Mouse (Mus musculus) megakaryocyte progenitor cell, adult 5-6 weeks (primary cell): ENCODE results near the gene Frmd8. TPM values are rescaled to one million over a fixed set of nuclear protein-coding genes. Genes with fewer than 3 reads are reported as not detected.
A peak's percentile ranks its signal among the peaks of the same experiment; 100 is the strongest.

Source experiments
- ATAC-seq: replicated peaks from 2 replicates; pipeline ENCODE4 v1.8.0; 2016; ENCODE audit warnings: mild to moderate bottlenecking, moderate TSS enrichment, inconsistent platforms; ENCODE audit not compliant: poor library complexity
- total RNA-seq, 2 experiments: library from RNA; stranded (forward) in 1 of 2; stranded (reverse) in 1 of 2; fragments of 157-497, 149-512 nt in 1 of 2; fragments of 200-1000 nt in 1 of 2; gene quantifications; 2 replicates each; pipeline versions ENCODE4 v1.2.3 to v1.2.4; 2015 to 2017

Gene Frmd8
- total RNA-seq (2015): 15.7 and 16.3 TPM in 2 replicates
- 16.2 and 17.7 TPM in 2 replicates for total RNA-seq (2017)

DNA sequence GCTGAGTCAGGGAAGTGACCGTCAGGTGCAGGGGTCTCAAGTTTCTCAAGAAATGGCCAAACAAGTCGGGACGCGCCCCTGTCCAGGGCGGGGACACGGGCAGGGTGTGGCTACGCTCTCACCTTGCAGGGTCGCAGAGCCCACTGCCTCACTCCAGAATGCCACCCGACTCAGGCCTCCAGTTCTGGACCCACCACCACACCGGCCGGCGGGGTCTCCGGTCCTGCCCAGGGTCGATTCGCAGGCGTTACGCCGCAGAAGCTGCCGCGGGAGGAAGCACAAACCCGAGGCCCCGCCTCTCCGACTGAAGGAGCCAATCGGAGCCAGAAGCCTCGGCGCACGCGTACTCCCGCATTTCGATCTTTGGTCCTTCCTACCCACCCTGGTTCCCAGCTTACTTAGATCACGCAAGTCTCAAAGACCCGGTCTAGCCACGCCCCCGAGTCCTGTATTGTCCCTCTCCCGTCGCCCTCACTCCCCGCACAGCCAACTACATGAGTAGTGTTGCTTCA, at the start of gene Frmd8:
TSS of gene Frmd8 (minus strand) at position 306 of the 512 bp plus-strand sequence.
- peak; percentile 81 for ATAC-seq

DNA sequence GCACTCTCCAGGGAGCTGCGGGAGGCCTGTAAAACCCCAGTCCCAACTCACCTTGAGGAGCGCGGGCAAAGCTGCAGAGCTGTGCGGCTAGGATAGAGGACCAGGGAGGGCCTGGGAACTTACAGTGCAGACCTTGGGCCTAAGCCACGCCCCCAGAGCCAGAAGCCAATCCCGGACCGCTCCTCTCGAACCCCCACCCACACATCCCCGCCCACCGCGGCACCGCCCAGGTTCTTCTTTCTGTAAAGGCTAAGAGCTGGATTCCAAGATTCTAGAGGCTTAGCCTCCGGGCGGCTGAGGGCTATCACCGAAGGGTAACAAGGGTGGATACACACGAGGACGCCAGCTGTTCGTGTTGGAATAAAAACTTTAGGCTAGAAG, 49.6 kb upstream of the Frmd8 start, which contains the start of gene Cdc42ep2:
TSS of gene Cdc42ep2 (minus strand) at position 104 of the 381 bp plus-strand sequence.
- peak; percentile 82 for ATAC-seq

DNA sequence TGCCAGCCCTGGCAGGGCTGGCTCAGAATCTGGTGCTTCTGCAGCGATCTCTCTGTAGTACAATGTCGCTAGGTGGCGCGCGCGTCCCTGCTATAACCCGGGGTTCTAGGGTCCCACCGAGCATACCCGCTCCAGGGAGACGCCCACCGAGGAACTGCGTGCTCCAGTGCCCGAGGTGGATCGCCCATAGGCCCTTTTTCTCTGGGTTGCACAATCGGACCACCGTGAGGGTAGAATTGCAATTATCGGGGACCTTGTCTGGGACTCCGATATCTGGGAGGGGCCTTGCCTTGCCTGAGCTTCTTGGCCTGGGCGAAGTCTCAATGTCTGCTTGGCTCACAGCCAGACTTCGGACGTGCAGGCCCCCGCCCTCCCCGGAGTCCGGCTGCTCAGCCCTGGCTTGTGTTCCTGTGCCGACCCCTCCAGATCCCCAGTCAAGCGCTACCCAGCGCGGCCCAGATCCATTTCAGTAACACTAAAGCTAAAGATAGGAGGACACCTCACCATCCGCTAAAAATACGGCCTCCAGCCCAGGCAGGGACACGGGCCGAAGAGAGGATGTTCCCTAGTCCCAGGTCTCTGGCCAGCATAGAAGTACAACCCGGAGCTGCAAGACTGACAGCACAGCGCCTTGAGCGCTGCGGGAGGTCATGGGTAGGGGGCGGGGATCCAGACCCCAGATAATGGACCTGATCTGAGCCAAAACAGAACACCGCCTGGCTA, 49.1 kb upstream of the Frmd8 start:
- ATAC-seq: peak; percentile 66

DNA sequence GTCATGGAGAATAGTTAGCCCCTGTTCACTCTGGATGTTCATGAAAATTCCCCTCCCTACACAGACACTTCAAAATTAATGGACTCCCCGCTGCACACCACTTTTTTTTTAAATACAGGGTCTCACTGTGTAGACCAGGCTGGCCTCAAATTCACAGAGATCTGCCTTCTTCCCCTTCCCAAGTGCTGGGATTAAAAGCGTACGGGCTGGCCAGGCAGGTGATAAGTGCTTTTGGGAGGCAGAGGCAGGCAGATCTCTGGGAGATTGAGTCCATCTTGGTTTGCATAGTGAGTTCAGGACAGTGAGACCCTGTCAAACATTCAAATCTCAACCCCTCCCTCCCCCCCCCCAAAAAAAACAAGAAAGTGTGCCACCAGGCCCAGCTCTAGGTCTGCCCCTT, 47.9 kb upstream of the Frmd8 start:
- ATAC-seq: no peak

DNA sequence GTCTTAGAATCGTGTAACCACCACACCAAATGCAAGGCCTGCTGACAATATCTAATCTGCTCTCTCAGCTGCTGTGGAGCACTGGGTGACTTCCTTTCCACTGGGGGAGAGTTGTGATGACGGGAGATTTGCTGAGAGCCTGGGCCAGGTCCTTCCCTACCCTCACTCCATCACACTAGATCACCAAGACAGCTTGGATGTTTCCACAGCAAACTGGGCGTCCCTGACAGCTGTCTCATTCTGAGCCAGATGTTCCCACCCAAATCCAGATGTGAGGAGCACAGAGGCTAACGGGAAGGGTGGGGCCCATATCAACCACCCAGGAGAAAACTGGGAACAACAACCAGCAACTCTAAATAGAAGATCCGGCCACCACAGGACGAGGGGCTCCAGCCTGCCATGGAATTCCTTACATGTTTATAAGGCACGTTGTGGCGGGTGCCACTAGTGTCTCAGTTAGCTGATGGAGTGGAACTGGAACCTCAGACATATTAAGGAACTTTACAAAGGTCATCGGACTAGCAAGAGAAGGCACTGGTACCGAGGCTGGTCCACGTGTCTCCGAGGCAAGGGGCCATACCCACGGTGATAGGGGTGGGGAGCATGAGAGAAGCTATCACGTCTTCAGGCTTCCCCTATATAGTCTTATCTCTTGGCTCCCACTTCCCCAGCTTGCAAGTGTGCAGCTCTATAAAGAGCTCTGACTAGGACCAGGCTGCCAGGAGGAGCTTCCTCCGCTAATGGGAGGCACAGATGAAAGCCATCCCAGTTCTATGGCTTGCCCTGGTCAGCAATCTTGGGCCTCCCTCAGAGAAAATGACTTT, 47.3 kb upstream of the Frmd8 start:
- peak; percentile 60 for ATAC-seq

DNA sequence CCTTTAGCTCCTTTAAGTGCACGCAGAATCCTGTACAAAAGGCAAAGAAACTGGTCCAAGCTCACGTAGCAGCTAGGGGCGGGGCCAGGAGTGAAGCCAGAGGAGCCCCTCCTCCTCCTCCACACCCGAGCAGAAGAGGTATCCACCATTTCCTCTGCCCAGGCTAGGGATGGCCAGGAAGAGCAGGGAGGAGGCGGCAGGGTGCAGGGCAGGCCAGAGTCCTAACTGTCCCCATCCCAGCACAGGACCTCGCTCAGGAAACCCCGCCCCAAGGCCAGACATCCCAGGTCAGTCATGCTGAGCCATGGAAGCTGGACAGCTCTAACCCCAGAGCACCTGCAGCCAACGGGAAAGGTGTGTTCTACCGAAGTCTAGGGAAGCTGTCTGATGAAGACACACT, 46.6 kb upstream of the Frmd8 start:
- no peak for ATAC-seq

DNA sequence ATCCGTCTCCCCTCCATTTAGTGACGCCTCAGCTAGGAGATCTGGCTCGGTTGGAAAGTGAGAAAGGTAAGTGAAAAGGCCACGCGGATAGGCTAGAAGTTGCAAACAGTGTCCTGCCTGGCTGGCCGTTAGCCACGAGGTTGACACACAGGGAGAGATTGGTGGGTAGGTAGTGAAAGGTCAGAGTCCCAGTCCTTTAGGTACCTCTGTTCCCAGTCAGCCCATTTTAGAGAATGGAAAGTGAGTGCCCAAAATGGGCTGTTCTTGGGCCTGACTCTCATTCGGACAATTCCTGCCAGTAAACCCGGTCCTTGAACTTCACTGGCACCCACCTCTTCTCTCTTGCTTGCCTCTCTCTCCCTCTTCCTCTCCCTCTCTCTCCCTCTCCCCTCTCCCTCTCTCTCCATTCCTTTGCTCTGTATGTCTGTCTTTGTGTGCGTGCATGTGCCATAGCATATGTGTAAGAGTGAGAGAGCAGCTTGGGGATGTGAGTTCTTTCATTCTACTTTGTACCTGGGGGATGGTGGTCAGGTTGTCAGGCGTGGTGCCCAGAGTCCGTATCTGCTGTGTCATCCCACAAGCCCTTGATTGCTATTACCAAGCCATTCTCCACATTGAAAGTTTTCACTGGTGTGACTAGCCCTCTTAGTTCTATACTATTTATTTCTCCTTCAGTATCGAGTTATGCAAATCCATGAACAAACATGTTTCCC, 38.1 kb upstream of the Frmd8 start, which contains the start of gene Dpf2:
TSS of gene Dpf2 (minus strand) at position 4 of the 713 bp plus-strand sequence.
- ATAC-seq: peak; percentile 32

DNA sequence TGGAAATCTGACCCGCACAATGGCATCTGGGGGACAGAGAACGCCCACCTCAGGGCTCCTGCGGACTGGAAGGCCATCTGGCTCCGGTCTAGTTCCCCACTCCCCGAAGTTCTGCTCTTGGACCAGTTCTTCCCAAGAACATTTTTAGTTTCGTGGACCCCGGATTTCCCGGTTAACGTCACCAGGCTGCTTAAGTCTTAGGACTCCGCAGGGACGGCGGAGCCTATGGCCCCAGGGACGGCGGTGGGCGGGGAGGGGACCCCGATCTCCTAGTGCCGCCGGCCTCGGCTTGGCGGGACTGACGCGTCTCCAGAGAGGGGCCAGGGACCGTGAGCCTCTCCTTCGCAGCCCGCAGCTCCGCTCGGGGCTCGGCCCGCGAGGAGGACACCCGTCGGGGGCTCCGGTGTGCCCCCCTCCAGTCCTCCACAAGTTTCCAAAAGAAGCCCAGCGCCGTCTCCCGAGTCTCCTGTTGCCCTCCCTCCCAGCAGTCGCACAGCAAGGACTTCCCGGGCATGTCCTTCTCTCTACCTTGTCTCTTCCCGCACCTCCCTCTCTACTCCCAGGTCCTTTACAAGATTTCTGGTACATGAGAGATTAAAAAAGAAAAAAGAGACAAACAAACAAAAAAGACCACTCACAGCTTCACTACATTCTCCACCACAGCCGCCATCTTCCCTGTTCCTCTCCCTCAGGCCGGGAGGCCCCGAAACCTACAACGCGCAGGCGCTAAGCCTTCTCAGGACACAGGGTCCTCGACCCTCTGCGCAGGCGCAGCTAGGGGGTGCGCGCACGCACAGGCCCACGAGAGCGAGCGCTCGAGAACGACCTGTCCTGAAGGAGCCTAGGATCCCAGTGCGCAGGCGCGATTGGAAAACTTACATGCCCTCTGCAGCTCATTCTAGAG, 37.3 kb upstream of the Frmd8 start:
- peak; percentile 91 for ATAC-seq

DNA sequence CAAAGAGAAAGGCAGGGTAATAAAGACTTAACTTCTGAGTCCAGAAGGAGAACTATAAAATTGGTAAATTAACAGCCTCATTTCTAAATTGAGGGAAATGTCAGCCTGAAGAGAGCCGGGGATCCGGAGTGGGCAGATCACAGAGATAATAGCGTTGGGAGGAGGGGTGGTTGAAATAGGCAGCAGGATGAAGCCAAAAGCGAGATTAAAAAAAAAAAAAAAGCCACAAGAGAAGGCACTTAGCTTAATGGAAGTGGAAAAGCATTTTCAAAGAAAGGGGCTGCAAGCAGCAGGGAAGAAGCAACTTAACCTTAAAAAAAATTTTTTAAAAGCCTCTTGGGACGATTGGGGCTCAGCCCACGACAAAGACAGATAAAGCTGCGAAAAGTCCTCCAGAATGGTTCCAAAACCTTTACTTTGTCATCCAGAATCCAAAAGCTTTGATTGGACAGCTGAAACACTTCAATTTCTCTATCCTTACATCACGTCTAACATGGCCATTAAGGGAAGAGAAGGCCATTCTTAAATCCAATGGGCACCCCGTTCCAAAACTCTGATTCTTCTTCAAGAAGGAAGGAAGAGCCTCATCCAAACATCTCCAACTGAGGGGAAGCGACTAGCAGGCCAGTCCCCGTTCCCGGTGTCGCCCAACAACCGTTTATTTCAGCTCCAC, 36.5 kb upstream of the Frmd8 start:
- ATAC-seq: no peak

DNA sequence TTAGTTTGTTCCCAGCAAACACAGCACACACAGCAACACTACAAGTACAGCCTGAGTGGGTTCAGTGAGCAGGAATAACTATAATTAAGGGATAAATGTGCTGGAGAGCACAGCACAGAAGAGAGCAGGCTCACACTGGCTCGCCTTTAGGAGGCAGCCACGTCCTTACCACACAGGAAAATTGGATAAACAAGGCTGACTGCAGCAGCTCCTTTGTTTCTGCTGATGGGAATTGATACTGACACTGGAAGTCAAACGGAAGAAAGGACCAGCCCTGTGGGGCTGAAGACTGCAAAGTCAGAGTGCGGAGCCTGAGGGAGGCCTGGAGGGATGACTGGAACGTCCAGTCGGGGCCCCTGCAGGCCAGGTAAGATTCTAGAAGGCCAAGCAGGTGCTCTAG, 35.1 kb upstream of the Frmd8 start:
- ATAC-seq: no peak

DNA sequence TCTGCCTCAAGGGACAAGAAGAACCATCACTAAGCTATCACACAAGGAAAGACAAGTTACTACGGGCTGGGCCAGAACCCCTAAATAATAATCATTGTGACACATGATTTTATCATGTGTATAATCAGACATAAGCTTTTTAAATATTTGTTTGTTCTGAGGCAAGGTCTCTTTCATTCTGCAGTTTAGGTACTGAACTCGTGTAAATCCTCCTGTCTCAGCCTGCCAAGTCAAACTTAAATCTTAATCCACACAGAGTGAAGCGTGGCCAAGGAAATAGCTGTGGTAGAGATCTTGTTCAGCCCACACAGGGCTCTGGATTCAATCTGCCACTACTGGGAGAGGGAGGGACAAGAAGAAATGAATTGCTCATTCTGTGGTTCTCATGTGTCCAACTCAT, 32.2 kb upstream of the Frmd8 start:
- no peak for ATAC-seq

DNA sequence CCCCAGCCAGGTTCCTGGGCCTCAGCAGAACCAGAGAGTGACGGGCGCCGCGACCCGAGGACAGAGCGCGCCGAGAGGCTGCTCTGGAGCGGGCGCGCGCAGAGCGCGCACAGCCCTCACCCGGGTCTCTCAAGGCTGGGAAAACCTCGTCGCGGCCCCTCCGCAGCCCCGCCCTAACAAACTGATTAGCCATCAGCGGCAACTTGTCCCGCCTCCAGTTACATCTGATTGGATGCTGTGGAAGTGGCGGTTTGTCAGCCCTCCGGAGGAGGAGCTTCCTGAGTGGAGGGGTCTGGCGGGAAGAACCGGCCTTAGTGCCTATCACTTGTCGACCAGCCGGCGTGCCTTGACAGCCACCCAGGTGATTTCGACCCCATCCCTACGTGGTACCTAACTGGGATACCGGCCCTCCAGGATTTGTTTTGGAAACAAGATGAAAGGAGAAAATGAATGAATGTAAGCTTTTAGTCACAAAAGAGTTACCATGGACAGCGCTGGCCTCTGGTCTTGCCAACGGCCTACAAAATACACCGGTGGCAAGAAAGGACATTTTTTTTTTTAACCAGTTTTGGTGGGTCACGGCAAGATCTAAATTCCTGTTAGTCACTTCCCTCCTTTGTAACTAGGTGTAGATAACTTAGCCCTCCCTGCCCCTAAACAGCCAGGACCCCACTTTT, 19.1 kb upstream of the Frmd8 start, which contains the start of gene Tigd3:
TSS of gene Tigd3 (minus strand) at position 148 of the 677 bp plus-strand sequence.
- ATAC-seq: peak; percentile 99

DNA sequence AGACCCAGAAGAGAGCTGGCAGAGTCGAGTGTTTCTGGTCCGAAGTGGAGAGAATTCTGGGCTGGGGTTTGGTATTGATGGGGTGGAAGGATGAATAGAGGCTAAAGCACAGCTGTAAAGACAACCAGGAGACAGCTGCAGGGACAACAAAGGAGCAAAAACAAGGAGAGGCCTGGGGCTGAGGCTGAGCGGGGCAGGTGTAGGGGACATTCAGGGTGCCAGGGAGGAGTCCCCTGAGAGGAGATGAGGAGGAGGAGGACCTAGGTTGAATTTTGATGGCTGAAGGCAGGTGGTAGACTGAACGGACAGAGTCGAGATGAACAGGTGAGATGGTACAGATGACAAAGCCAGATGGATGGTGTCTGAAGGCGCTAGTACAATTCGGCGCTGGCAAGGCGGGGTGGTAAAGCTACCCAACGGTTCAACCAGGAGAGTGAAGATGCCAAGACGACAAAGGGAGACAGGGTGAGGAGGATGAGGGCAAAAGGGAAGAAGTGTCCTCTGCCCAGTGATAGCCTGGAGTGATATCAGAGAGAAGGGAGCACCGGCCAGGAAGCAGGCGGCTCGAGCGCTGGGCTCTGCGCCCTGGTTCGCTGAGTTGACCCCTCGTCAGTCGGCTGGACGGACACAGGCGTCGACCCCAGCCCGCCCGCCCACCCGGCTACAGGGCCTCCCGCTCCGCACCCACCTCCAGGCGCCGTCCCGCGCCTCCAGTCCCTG, 18.4 kb upstream of the Frmd8 start:
- ATAC-seq: no peak

DNA sequence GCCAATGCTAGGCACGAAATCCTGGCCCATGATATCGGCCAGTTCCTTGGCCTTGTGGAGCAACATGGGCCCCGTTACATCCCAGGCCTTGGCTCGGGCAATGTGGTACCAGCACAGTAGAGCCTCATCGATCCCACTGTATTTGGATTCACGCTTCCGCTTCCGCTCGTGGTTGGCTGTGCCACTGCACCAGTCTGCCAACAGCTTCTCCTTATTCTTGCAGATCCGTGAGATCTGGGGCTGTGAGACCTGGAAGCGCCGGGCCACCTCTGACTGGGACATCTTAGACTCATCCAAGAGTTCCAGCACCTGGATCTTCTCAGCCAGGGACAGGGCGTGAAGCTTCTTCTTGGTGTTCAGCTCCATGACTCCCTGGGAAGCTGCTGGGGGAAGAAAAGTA, 17.7 kb upstream of the Frmd8 start:
- no peak for ATAC-seq

DNA sequence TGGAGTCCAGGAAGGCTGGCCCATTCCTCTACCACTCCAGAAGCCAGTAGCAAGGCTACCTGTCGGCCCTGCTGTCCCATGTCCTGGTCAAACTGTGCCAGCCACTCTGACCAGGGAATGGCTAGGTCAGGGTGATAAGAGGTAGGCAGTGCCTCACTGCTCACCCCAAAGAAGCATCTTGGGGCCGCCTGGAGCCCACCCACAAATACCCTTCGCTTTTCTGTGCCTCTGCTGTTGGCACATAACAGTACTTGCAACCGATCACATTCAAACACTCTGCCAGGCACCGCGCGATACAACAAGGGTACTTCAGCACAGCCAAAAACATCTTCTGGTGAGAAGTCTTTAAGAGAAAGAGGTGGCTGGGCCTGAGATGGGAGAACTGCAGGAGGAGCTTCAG, 17.2 kb upstream of the Frmd8 start:
- no peak for ATAC-seq

DNA sequence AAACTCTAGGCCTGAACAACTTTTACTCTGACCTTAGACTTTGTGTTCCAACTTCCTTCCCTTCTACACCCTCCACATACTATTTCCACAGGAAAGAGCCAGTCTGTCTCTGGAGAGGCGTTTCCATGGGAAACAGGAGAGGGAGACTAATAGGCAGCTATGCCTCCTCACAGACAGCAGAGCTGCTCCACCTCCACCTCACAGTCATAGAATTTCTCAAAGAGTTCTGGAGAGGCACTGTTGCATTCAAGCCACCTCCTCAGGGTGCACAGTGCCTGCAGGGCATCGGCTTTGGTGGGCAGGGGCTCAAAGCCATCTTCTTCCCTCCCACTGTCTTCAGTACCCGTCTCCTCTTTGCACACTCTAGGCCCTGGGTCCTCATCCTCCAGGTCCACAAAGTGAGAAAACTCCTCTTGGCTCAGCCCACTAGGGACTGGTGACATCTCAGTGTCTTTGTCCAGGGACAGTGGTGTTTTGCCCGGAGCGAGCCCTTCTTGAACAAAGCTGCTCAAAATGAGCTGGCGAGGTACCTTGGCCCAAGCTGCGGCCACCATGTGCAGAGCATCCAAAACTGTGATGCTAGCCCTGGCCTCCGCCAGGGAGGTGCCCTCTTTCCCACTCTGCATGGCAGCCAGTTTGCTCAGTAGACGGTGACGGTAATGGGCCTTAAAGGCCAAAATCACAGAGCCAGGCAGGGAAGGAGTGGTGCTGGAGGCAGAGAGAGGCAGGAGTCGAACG, 16.6 kb upstream of the Frmd8 start:
- ATAC-seq: no peak

DNA sequence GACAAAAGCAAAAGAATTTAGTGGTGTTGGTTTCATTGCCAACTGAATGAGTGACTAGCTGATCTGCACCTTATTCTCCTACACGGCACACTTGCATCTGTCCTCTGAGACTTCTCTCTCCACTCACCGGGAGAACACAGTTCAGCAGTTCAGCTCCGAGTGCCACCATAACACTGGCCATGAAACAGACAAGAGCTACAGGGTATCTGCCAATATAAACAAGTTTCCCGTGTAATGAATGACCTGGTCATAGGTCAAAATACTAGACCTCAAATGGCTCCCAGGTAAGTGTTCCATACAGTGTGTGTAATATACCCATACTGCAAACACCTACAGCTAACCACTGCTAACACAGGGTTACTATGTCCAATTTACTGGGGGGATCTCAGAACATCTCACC, 14.1 kb upstream of the Frmd8 start:
- no peak for ATAC-seq
